ENCODE assay signal across 7 mouse cellular contexts in genomic region chr1:45816889-45817288, GRCm38 (mm10). TPM values are rescaled to one million over a fixed set of nuclear protein-coding genes. Genes with fewer than 3 reads are reported as not detected.
DNase-seq lines count a peak whose midpoint lies in the region; ATAC-seq lines count a peak whose summit lies in the region.

No protein-coding gene starts in this region.

- no peak overlapping the region for H3K27ac ChIP-seq in hindbrain, embryonic 14.5 days

- intact Hi-C loops in left cerebral cortex, postnatal 25 days (cut with DNase I): loop anchor here (1.0 to 2.0 kb wide), 2 partner anchors 201 to 206 kb away; no protein-coding TSS in a partner anchor
- intact Hi-C loops in left cerebral cortex, postnatal 10 days (cut with DNase I): loop anchor here (2.0 kb wide), 1 partner anchor 208 kb away; no protein-coding TSS in a partner anchor

- H3K9me3 ChIP-seq in hindbrain, embryonic 14.5 days (ENCODE audit: control insufficient read depth, low read length): no peaks in the 10 kb centered on the region

- H3K4me3 ChIP-seq in hindbrain, embryonic 14.5 days (replicated peaks; ENCODE audit: low read length): no peak overlapping the region

- no peak overlapping the region for H3K4me2 ChIP-seq in hindbrain, embryonic 14.5 days (replicated peaks)

- WGBS in hindbrain, embryonic 14.5 days: 25% methylated on average over 1 of the region's 1 CpGs

- H3K36me3 ChIP-seq in hindbrain, embryonic 14.5 days (replicated peaks; ENCODE audit: control insufficient read depth, insufficient read depth): peaks cover 95% of the 10 kb centered on the region

- no peaks in the 10 kb centered on the region for H3K27me3 ChIP-seq in hindbrain, embryonic 14.5 days (ENCODE audit: control insufficient read depth, insufficient read depth, low read length)

- ATAC-seq in hindbrain, embryonic 14.5 days (ENCODE audit: low FRiP score): no peak; the same call in 1 of the 2 replicates
- ATAC-seq in megakaryocyte-erythroid progenitor cell, adult 5-6 weeks (replicated peaks; ENCODE audit: low FRiP score, low TSS enrichment, poor library complexity, severe bottlenecking): peak; percentile 88

- DNase-seq in left cerebral cortex, postnatal 25 days (ENCODE audit: low spot score in 2 of 2): peak; percentile 30 to 68
- no peak for DNase-seq in left cerebral cortex, postnatal 10 days (ENCODE audit: extremely low spot score in 1 of 2, low spot score in 2 of 2)
- DNase-seq in MN1 (ENCODE audit: low spot score): peak; percentile 83
- DNase-seq in cerebellum, adult 11 months: peak; percentile 6
- peak; percentile 81 for DNase-seq in hindbrain, embryonic 14.5 days (ENCODE audit: low spot score)
- DNase-seq in gastrocnemius, adult 8-10 months (ENCODE audit: low spot score in 2 of 2): no peak

- no peaks in the 10 kb centered on the region for H3K4me1 ChIP-seq in hindbrain, embryonic 14.5 days (replicated peaks; ENCODE audit: control insufficient read depth, insufficient read depth, low read length)

- H3K9ac ChIP-seq in hindbrain, embryonic 14.5 days: no peak overlapping the region

RNA-seq across cellular contexts. Expression of gene Wdr75, which starts 21.9 kb away (rescaled TPM):
- total RNA-seq in left cerebral cortex, postnatal 25 days (2021): 10 to 100 TPM; 39.4 to 39.5 TPM
- total RNA-seq in left cerebral cortex, postnatal 10 days (2021): 10 to 100 TPM; 40.4 to 47.2 TPM
- polyA plus RNA-seq in hindbrain, embryonic 14.5 days (2014; fragmentation: Nextera tagmentation; extraction: Ambion mirVana): 51.6 and 53.8 TPM in 2 replicates
- 185 and 197 TPM in 2 replicates for total RNA-seq in megakaryocyte-erythroid progenitor cell, adult 5-6 weeks (2014; fragmentation: Nextera tagmentation)
- 135 and 149 TPM in 2 replicates for total RNA-seq in megakaryocyte-erythroid progenitor cell, adult 5-6 weeks (2017)
- 10 to 100 TPM; 11.2 to 18.9 (median 17.2) TPM for total RNA-seq in gastrocnemius, adult 8-10 months (2022)

Comparison
In these comparisons a context has a peak if more than half of its experiments do, and no peak if none do; other contexts are left out.
1. DNase-seq: peak in left cerebral cortex, postnatal 25 days (2 of 2), MN1 (single experiment), cerebellum, adult 11 months (single experiment) and hindbrain, embryonic 14.5 days (single experiment); none in left cerebral cortex, postnatal 10 days (0 of 2) and gastrocnemius, adult 8-10 months (0 of 2).